Mouse (Mus musculus): ENCODE results near the gene Cep112.

The Cep112 gene

DNA sequence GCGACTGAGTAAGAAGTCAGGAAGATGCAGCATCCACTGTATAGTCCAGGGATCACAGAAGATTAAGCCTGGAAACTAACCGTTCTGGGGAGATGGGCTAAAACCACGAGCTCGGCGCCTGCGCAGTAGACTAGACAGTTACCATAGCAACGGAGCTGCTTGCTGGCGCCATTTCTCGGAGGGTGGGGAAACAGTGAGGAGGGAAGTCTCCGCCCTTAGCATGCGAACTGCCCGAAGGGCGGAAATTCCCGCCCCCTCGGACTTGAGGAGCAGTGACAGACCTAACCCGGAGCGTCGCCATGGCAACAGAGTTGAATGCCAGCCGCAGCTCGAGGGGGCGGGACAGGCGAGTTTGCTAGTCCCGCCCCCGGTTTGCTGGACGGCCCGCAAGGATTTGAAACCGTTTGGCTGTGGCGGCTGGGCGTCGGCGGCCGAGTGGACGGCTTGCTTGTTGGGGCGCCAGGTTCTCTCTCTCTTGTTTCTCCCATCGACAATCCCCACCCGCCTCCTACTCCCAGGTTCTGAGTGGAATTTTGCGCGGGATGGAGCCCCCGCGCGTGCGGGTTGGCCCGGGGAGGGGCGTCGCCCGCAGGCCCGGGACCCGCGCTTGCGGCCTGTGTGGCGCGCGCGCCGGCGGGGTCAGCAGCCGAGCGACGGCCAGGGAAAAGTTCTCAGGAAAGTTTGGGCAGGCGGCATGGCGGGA, at the start of gene Cep112:
TSS of gene Cep112 (plus strand) at position 304 of the 703 bp plus-strand sequence.
- peak; percentile 96 for DNase-seq (ENCODE audit: low read depth, low spot score)

DNA sequence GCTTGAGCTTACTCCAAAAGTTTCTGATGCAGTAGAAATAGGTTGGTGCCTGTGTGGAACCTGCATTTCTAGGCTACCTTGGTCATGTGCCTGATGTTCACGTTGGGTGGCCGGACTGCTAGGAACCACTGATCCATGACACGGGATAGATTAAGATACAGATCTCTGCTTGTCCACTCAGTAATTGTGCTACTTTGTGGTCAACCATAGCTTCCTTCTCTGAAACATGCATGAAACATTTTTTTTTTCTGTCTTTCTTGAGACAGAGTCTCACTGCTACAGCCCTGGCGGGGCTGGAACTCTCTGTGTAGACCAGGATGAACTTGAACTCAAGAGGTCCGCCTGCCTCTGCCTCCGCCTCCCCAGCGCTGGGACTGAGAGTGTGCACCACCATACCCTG, 48.2 kb upstream of the Cep112 start:
- no peak for DNase-seq (ENCODE audit: low read depth, low spot score)

DNA sequence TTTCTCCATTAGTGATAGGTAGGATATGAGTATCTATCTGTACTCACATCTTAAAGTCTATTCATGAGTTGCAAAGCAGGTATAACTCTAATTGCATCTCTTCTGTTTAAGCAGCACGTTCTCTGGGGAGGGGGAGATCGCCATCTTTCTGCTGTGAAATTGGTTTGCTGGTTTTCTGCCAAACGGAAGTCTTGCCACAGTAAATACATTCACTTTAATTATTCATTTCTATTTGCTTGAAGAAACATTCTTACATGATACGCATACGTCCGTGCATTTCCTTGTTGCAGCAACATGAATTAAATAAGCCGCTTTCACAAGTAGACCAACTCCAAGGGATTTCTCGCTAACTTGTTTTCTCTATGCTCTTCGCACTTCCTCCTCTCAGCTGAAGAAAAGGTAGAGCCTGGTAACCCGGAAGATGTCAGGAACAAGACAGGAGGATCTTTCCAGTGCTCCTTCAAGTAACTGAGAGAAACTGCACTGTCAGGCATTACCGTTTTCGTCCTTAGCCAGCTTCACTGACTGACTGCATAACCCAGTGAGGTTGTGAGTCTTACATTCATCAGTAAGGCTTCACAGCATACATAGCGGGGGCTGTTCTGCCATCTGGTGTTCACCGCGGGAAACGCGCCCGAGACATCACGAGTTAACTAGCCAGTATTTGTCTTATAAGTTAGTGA, 47.2 kb upstream of the Cep112 start:
- DNase-seq (ENCODE audit: low read depth, low spot score), result peak; percentile 79

DNA sequence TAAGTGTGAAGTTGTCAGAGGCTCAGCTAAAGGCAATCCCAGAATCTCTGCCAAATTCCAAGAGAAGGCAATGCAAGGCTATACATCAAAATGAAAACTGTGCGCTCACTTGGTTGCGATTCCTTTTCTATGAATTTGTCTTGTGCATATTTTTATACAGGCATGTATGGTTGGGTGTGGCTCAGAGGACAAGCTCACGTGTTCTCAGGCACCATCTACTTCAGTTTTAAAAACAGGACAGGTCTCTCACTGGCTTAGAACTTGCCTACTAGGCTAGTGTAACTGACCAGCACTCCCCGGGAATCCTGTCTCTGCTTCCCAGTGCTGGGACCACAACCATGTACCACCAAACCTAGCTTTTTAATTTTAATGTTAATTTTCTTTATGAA, 46.6 kb upstream of the Cep112 start:
- no peak for DNase-seq (ENCODE audit: low read depth, low spot score)

DNA sequence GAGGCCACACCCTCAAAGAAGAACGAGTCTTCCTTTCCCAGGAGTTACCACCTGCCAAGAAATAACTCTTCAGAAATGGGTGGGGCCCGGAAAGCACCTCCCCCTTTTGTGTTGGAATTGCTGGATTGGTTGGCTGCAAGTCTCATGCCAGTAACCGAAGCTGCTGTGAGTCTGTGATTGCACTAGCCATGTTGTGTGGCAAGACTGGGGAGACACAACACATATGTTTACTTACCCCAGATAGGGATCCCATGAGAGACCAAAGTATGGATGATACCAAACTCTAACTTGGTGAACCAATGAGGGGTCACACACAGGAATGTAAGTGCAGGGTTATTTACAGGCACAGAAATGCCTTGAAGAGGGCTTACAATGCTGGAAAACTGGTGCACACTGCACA, 42.3 kb upstream of the Cep112 start:
- no peak for DNase-seq (ENCODE audit: low read depth, low spot score)

DNA sequence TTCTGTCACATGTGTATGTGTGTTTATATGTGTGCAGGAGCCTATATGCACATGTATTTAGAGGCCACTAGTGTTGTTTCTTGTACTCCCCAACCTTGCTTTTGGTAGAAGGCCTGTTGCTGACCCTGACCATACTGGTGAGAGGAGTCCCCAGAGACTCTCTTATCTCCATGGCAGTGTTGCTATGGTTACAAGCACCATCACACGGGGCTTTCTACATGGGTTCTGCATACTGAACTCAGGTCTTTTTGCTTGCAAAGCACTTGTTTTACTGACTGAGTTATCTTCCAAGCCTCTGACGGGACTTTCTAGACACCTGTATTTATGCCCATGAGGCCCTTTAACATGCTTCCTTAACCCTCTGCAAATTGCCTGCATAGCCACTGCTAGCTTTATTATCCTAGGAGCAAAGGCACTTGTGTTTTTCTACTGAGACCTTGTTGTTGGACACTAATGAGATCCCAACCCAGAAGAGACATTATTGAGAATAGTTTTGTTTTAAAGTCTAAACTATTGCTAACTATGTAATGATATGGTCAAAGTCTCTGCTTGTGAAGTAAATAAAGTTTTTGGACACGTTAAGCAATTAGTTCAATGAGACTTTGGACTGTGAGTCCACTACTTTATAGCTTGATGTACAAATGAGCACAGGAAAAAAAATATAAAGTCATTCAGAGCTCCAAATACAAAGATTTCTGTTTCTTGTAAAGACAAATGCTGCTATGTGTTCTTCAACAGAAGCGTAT, 39.9 kb upstream of the Cep112 start:
- DNase-seq (ENCODE audit: low read depth, low spot score), result no peak

DNA sequence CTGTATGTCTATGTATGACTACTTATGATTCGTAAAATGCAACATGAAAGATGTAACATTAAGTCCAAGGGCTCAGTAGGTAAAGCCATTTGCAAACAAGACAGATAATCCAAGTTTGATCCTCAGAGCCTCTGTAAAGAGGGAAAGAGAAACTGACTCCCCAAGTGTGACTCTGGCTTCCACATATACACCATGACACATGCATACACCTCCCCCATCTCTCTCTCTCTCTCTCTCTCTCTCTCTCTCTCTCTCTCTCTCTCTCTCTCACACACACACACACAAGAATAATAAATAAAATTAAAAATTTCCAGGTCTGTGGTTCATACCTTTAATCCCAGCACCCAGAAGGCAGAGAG, 39.3 kb upstream of the Cep112 start:
- no peak for DNase-seq (ENCODE audit: low read depth, low spot score)

DNA sequence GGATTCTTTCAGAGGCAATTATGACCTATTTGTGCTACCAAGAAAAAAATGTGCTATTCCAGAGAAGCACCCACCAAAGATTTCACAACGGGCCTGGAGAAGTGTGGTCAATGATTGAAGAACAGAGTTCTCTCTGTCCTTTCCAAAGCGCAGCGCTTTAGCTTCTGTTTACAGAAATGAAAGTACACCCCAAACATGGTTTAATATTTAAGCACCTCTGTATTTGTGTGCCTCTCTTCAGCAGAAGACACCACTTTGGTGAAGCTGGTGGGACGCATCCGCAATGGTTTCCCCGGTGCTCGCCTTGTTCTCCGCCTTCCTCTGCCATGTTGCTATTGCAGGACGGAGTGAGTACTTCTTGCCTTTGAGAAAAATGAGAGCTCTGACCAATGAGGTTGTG, 29.9 kb upstream of the Cep112 start:
- no peak for DNase-seq (ENCODE audit: low read depth, low spot score)

DNA sequence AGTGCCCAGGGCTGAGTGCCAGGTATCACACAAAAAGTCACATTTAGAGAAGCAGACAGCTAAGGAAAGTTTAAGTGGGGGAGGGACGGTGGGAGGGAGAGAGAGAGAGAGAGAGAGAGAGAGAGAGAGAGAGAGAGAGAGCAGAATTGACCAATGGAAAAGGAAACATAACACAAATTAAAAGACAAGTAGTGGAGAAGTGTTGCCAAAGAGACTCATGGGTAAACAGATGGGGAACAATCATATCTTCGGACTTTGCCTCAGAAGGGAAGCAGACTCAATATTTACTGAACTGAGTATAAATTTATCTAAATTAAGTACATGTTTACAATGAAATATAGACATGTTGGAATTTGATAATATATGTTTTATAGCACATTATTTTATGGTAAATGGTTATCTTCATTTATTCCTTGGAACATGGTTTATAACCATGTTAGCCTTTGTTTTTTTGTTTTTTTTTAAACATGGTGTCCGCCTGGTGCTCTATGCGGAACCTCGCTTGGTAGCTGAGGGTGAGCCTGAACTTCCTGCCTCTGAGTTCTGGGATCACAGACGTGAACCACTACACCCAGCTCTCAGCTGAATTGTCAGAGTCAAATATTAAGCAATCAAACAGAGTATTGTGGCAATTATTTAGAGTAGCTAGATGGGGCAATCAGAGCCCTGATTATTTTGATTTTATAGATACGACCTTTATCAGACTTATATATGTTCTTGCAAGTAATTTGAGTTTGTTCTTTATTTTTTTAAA, 28.7 kb upstream of the Cep112 start:
- no peak for DNase-seq (ENCODE audit: low read depth, low spot score)

DNA sequence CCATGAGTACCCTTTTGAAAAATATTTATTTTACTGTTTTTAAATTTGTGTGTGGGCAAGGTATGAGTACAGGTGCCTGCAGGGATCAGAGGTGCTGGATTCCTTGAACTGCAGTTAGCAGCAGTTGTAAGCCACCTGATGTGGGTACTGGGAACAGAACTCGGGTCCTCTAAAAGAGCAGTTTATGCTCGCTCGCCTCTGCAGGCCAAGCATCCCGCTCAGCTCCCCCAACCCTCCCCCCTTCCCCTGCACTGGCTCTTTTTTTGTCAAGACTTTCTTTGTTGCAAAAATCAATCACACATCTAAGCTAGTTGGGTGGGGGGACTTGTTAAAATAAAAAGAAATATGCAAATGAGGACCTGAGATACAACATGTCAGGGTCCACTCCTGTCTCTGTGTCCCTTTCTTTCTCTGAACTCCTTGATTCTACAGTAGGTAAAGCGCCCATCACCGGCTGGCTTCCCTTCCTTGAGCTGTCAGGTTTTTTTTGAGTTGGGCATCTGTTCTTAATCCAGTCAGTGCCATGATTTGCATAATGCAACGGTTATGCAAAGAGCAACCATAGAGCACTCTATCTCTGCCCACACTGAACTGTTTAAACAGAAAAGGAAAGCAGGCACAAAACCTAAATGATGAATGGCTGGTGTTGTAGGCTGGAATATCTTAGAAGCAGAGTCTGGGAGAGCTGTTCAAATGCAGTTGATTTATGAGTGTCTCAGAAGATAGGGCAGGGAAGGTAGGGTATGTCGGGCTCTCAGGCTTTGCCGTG, 14.9 kb upstream of the Cep112 start:
- DNase-seq (ENCODE audit: low read depth, low spot score), result no peak

DNA sequence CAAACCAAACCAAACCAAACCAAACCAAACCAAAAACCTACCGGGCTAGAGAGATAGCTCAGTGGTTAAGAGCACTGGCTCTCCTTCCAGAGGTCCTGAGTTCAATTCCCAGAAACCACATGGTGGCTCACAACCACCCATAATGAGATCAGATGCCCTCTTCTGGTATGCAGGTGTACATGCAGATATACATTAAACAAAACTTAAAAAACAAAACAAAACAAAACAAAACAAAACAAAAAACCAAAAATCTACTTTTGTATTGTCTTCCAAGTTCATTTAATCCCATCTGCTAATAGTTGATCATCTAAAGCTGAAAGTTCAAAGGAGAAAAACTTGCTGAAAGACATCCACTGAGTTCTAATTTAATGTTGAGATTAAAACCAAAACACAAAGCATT, 8.6 kb upstream of the Cep112 start:
- no peak for DNase-seq (ENCODE audit: low read depth, low spot score)

DNA sequence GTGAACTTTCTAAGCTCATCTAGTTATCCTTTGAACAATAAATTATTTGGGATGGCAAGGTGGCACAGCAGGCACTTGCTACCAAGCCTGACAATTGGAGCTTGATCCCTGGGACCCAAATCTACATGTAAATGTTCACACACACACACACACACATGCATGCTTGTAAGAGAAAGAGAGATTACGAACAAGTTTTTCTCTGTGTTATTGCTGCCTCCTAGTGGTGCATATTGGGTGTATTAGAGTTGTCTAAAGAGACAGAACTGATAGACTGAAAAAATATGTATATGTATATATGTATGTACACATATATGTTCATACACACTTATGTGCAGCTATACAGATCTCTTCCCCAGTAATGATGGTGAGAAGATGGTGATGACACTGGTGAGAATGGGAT, 6.5 kb upstream of the Cep112 start:
- peak; percentile 45 for DNase-seq (ENCODE audit: low read depth, low spot score)

DNA sequence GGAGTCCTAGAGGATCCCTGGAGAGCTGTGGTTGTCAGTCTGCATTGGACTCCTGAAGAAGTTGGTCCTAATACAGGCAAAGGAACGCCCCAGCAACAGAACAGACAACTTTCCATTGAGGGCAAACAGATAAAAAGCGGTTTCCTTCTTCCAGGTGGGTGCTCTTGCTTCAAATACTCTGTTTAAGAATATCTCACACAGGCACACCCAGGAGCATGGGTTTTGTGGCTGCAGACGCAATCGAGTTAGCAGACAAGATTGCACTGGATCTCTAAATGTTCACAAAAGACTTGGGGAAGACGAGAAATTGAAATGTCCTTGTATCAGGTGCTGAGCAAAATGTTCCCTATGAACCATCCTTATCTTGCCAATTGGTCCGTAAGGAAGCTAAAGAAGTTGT, 5.8 kb upstream of the Cep112 start:
- no peak for DNase-seq (ENCODE audit: low read depth, low spot score)

DNA sequence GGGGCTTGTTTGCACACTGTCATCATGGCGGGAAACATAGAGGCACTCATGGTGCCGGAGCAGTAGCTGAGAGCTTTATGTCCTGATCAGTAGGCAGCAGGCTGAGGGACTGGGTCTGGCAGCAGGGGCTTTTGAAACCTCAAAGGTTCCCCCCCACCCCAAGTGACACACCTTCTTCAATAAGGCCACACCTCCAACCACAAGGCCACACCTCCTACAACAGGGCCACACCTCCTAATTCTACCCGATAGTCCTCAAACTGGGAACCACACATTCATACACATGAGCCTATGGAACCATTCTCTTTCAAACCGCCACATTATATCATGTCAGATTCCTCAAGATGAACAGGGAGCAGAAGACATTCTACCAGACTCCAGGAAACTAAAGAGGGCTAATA, 4.2 kb upstream of the Cep112 start:
- DNase-seq (ENCODE audit: low read depth, low spot score), result no peak

DNA sequence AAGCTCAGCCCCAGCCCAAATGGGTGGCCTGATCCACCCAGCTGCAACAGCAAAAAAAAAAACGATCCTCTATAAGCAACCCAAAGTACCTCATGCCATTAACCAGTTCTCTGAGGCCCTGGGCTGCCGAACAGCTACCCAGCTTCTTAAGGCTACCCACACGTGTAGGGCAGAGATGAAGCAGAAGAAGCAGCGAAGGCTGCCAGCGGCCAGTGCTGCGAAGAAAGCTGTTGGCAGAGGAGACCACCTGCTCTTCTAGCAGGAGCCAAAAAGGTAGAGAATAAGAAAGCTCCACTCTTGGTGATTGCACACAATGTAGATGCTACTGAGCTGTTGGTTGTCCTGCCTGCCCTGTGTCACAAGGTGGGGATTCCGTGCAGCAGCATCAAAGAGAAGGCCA, 1.8 kb upstream of the Cep112 start:
- DNase-seq (ENCODE audit: low read depth, low spot score), result no peak

DNA sequence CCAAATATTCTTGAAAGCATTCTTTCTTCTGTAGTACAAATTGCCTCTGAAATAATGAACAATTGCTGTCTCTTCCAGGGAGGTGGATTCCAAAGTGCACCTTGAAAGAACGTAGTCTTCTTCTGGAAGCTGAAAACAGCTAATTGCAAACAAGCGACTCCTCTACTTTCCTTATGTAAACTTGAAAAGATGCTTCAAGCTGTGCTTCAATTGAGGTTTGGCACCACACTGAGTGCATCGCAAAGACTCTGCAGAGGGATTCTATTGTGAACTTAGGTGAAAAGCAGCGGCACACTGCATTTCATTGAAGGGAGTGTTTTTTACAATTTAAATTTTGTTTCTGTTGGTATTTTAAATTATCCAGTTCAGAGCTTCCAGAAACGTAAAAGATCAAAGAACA, 881 bp upstream of the Cep112 start:
- no peak for DNase-seq (ENCODE audit: low read depth, low spot score)

DNA sequence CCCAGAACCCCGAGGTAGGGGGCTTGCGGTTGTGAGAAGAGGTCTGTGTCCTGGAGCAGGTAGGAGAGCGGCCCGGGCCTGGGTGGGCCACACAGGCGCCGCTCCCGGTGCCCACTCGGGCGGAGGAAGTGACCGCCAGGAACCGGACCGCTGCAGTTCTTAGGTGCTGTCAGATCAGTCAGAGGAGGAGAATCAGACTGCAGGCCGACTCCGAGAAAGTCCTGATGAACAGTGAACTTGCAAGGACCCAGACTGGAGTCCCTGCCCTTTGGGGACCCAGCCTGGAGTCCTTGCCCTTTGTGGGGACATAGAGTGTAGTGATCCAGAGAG, 565 bp downstream of the Cep112 start:
- no peak for DNase-seq (ENCODE audit: low read depth, low spot score)

DNA sequence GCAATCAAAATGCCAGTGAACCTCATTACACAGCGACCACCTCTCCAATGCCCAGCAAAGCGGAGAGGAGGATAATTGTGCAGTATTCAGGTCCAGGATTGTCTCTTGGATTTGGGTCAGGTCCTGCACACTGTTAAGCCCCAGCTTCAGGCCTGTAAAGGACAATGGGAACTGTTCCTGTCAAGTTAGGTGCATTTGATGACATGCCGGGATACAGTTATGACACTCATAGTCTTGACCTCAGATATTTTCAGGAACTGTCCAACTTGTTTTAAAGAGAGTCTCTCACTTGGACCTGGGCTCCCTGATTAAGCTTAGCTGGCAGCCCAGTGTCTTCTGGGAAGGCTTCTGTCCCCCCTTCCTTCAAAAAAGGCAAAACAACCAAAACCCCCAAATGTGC, 1.1 kb downstream of the Cep112 start:
- no peak for DNase-seq (ENCODE audit: low read depth, low spot score)

DNA sequence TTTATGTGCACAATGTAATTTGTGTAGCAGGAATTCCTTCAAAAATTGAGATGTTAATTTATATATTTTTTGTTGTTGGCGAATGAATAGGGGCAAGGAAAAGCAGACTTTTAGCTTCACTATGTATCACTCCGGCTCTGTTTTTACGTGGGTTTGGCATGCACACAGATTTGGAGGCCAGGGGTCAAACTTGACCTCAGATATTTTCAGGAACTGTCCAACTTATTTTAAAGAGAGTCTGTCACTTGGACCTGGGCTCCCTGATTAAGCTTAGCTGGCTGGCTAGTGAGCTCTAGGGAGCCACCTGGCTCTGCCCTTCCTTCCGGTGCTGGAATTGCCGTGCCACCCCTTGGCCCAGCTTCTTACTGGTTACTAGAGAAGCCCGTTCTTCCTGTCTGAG, 2.2 kb downstream of the Cep112 start:
- no peak for DNase-seq (ENCODE audit: low read depth, low spot score)

DNA sequence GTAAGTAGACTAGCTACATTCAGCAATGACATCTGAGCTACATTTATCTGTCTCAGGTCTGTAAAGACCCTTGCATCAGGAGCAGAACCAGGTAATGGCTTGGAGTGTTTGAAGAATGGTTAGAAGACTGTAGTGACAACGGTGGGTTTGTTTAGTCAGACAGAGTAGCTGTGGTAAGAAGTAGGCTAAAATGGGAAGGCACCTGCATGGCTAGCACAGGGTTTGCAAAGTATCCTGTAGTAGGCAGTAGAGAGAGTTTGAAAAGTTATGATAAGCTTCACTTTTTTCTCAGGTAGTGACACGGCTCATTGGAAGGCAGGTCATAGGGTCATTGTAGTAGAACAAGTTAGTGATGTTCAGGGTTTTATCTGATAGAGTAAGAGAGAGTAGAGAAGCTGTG, 4.1 kb downstream of the Cep112 start:
- no peak for DNase-seq (ENCODE audit: low read depth, low spot score)

DNA sequence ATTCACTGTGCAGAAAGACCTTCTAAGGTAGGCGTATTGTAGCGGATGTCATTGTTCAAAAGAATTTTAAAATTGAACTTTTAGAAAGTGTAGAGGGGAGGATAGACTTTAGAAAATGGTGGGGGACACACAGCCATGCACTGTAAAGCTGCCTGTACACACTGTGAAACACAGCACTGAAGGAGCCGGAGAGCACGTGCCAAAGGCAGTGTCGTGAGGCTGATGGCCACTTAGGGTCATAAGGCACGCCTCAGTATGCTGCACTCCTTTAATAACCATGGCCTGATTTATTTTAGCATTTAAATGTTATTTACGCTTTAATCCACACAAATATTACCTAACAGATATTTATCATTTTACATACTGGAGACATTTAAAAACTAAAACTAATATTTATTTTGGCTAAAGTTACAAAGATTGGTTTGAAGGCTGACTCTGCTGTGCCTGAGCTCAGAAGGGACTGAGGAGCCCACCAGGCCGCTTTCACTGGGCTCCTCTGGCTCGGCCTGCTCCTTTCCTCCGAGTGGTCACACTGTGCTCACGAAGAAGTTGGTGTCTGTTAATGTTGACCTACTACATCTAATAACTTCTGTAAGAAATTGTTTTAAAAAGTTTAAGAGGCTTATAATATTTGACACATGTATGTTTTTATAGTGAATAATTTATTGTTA, 19.0 kb downstream of the Cep112 start:
- DNase-seq (ENCODE audit: low read depth, low spot score), result no peak
